Mouse (Mus musculus) right cerebral cortex, postnatal 14 days (tissue): ENCODE measurements around the gene Naip6.
"Not testable (repeated sequence)": the region's sequence is repeated elsewhere in the genome, so short reads cannot be mapped to it uniquely, and the experiment has no call there.

ENCODE experiments used
- DNase-seq: peaks from one replicate; pipeline ENCODE4 v3.0.0; 2022

Naip6 gene

GRCm38 (mm10) chr13:100317256-100317893, at the start of gene Naip6:
Gene Naip6 (minus strand): TSS chr13:100317674.
- DNase-seq: not testable (repeated sequence)

- not testable (repeated sequence) for DNase-seq
These were observed 34.8 kb upstream of the Naip6 start for GRCm38 (mm10) chr13:100352315-100352714.

- DNase-seq: not testable (repeated sequence)
These were observed 32.2 kb upstream of the Naip6 start for GRCm38 (mm10) chr13:100349510-100350173.

GRCm38 (mm10) chr13:100341822-100342221, 24.3 kb upstream of the Naip6 start:
- no peak for DNase-seq

- not testable (repeated sequence) for DNase-seq
These were observed 14.3 kb upstream of the Naip6 start for GRCm38 (mm10) chr13:100331728-100332127.

- not testable (repeated sequence) for DNase-seq
These were observed 11.4 kb upstream of the Naip6 start for GRCm38 (mm10) chr13:100328899-100329298.

- not testable (repeated sequence) for DNase-seq
These were observed 10.6 kb upstream of the Naip6 start for GRCm38 (mm10) chr13:100328029-100328428.

GRCm38 (mm10) chr13:100322266-100322837, 4.9 kb upstream of the Naip6 start:
- not testable (repeated sequence) for DNase-seq

- DNase-seq: no peak
These were observed 32.9 kb downstream of the Naip6 start for GRCm38 (mm10) chr13:100284611-100285010.

GRCm38 (mm10) chr13:100271474-100272132, 45.9 kb downstream of the Naip6 start:
- not testable (repeated sequence) for DNase-seq

- not testable (repeated sequence) for DNase-seq
These were observed 60.5 kb downstream of the Naip6 start for GRCm38 (mm10) chr13:100256996-100257395.

GRCm38 (mm10) chr13:100255925-100256324, 61.5 kb downstream of the Naip6 start:
- DNase-seq: not testable (repeated sequence)

GRCm38 (mm10) chr13:100251897-100252296, 65.6 kb downstream of the Naip6 start:
- not testable (repeated sequence) for DNase-seq

GRCm38 (mm10) chr13:100246896-100247519, 70.5 kb downstream of the Naip6 start:
- DNase-seq: not testable (repeated sequence)

GRCm38 (mm10) chr13:100246223-100246622, 71.3 kb downstream of the Naip6 start, which contains the start of gene Naip5:
Gene Naip5 (minus strand): TSS chr13:100246323.
- DNase-seq: not testable (repeated sequence)

- no peak for DNase-seq
These were observed 73.8 kb downstream of the Naip6 start for GRCm38 (mm10) chr13:100243702-100244101.
